Mouse (Mus musculus): Measurements from ENCODE around the gene Ccdc181. TPM values are rescaled to one million over a fixed set of nuclear protein-coding genes. Genes with fewer than 3 reads are reported as not detected.

The Ccdc181 gene
- total RNA-seq, 2 experiments from 2014 or later: 7.3 to 9.8 TPM

- no peak for DNase-seq
These were observed 60.0 kb downstream of the Ccdc181 start for GRCm38 (mm10) chr1:164335435-164335834.

DNA sequence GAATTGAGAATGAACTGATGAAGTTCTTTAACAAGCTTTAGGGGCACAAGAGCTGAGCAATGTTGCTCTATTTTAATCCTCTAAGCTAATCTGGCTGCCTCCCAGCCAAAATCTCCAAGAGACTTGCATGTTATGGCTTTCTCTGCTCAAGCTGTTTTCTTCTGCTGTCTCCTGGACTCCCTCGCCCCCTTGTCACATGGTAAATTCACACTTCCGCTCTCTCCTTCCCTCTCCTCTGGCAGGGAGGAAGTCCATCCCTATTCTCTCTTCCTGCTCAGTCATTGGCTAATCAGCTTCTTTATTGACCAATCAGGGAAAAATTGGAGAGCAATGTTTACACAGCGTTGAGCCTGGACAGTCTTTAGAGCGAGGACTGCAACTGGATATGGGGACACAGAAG lies 60.5 kb downstream of the Ccdc181 start:
- DNase-seq: no peak

Other genes starting within 250 kb of the Ccdc181 start
- 1 to 10 TPM; 1.6 to 1.7 TPM for gene Sele, start 227.4 kb upstream of the Ccdc181 start, total RNA-seq (2021)
- 1 to 10 TPM; 6.4 to 9.6 TPM for gene Sell, start 213.6 kb upstream of the Ccdc181 start, total RNA-seq (2021)
- 1 to 10 TPM; 1.4 to 2.0 TPM for gene Selp, start 160.3 kb upstream of the Ccdc181 start, total RNA-seq (2021)
- gene F5, start 123.7 kb upstream of the Ccdc181 start, total RNA-seq (2021): 10 to 100 TPM; 25.2 to 49.6 TPM
- gene Slc19a2, start 26.5 kb upstream of the Ccdc181 start, total RNA-seq (2021): 10 to 100 TPM; 16.4 to 19.2 TPM
- gene Nme7, start 28.5 kb downstream of the Ccdc181 start, total RNA-seq (2021): 10 to 100 TPM; 14.5 to 17.2 TPM
- gene Blzf1, start 31.9 kb downstream of the Ccdc181 start, total RNA-seq (2021): 10 to 100 TPM; 25.1 to 26.8 TPM
- gene Atp1b1, start 182.8 kb downstream of the Ccdc181 start, total RNA-seq (2021): 100 to 1,000 TPM in 1 of 2 experiments, 10 to 100 TPM in 1; 88.2 to 115 TPM